Mouse (Mus musculus) megakaryocyte, embryonic 14.5 days (primary cell): ENCODE measurements around the gene Armc8. TPM values are rescaled to one million over a fixed set of nuclear protein-coding genes. Genes with fewer than 3 reads are reported as not detected.
A peak's percentile ranks its signal among the peaks of the same experiment; 100 is the strongest.

Experiments used
- H3K27me3 ChIP-seq: replicated peaks from 2 replicates; pipeline ENCODE3; 2012; ENCODE audit warnings: inconsistent platforms
- H3K36me3 ChIP-seq: replicated peaks from 2 replicates; pipeline ENCODE3; 2012; ENCODE audit warnings: low read length, inconsistent platforms, mixed read lengths
- H3K4me1 ChIP-seq: 2 replicates; pipeline ENCODE4 v1.6.1; 2012; ENCODE audit warnings: inconsistent platforms
- H3K4me3 ChIP-seq: replicated peaks from 2 replicates; pipeline ENCODE3; 2012; ENCODE audit warnings: moderate library complexity, mild to moderate bottlenecking, inconsistent platforms
- H3K9me3 ChIP-seq: 2 replicates; pipeline ENCODE4 v1.6.1; 2012; ENCODE audit warnings: inconsistent platforms
- FLI1 ChIP-seq: IDR thresholded peaks from 2 replicates; pipeline ENCODE4 v1.6.1; 2012; ENCODE audit warnings: low read length, inconsistent platforms, mixed read lengths
- GATA1 ChIP-seq: IDR thresholded peaks from 3 replicates; pipeline ENCODE4 v1.6.1; 2012; ENCODE audit warnings: mixed read lengths, low read length, inconsistent platforms, borderline replicate concordance
- polyA plus RNA-seq: library from polyadenylated mRNA; stranded (reverse); fragments of >175 nt; gene quantifications from 2 replicates; pipeline ENCODE4 v1.2.3, GENCODE M21; 2012; ENCODE audit warnings: low replicate concordance; ENCODE audit not compliant: insufficient read depth

Gene Armc8
- polyA plus RNA-seq, 1 experiment = 1.1 TPM

DNA sequence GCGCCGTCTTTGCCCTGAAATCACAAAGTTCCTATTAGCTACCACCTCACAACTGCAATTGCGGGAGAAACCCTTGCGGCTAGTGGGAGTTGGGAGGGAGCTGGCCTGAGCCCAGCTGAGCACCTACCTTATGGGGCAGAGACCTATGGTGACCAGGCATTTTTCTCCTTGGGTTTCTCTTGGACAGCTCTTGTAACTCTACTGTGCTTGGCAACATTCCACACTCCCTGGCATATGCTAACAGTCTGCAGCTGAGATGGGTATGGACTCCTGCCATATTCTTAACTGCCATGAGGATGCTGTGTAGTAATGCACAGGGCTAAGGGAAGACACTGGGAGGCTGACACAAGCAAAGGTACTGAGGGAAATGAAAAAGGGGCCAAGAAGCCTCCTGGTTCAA is 87.9 kb downstream of the Armc8 start:
- peaks cover 23% of the 10 kb centered on the region for H3K4me1 ChIP-seq

DNA sequence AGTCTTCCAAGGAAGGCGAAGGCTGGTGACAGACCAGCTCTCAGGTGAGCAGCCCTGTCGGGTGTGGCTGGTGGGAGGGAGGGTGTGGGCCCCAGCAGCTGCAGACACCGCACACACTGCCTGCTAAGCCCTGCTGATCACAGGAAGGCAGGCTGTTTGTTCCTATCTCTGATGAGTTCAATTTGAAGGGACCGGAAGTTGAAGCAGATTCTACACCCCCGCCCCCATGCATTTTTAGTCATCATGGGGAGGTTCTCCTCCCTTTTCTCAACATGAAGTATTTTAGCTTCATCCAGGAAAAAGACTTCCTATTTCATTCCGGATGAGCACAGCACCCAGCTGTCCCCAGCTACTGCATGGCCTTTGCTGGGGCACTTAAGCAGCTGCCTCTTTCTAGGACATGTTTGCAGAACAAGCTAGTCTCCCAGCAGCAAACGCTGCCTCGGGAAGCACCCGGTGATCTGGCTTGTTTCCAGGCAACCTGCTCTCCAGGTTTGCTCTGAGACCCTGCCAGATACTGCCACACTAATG is 89.5 kb downstream of the Armc8 start:
- TF ChIP-seq GATA1 (no peak), FLI1 (no peak)
- Histone ChIP-seq H3K4me3 (no peak overlapping the region), H3K9me3 (no peaks in the 10 kb centered on the region), H3K27me3 (no peaks in the 10 kb centered on the region), H3K36me3 (peaks cover 76% of the 10 kb centered on the region), H3K4me1 (peaks cover 11% of the 10 kb centered on the region)

More for the DNA sequence above, 87.9 kb downstream of the Armc8 start:
- Histone ChIP-seq H3K27me3 (no peaks in the 10 kb centered on the region), H3K9me3 (no peaks in the 10 kb centered on the region), H3K36me3 (peaks cover 78% of the 10 kb centered on the region), H3K4me3 (no peak overlapping the region)
- no peak for TF ChIP-seq GATA1
- TF ChIP-seq FLI1 = no peak

DNA sequence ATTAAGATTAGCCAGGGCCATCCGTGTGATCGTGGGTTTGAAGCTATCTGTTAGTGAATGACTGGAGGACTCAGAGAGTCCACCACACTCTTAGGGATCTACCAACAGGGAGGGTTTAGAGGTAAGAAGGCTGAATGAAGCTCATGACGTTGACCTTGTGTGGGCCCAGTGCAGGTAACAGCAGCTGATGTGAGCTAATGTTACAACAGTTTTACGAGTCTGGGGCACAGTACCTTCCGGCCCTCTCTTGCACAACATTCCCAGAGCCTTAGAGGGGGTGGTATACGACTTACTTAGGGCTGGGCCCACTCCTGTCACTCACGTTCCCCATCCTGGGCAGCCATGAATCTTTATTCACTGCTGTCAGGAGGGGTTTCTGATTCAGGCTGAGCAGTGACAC is 97.4 kb downstream of the Armc8 start:
- H3K4me3 ChIP-seq = no peak overlapping the region
- H3K27me3 ChIP-seq = peaks cover 18% of the 10 kb centered on the region
- no peak for TF ChIP-seq FLI1
- no peak for TF ChIP-seq GATA1
- peaks cover 18% of the 10 kb centered on the region for H3K36me3 ChIP-seq
- H3K4me1 ChIP-seq = peaks cover 16% of the 10 kb centered on the region
- H3K9me3 ChIP-seq = no peaks in the 10 kb centered on the region

DNA sequence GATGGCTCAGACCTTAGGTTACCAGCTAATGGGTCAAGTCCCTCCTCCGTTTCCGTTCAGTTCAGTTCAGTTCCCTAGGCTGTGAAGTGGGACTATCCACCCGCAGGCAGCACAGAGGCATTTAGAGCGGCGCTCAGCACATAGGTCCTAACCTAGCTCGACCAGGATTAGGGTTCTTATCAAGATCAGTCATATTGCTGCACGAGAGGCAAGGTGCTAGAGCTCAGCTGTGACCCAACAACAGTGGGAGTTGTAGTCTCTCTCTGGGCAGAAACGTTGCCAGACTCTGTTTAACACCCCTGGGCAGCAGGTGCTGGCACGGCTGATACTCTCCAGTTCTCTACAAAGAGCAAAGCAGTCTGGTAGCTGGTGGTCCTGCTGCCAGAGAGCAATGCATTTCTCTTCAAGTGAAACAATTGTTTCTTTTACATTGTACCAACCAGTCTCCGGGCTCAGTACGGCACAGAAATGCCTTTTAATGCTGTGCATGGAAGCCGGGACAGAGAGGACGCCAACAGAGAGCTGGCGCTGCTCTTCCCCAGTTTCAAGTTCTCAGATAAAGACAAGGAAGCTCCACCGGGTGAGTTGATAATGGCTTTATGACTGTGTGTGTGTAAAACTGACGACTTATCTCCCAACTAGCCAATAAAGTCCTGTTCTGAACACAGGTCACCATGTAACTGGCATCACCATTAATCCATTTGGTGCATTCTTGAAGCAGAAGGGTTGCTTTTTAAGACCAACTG is 98.2 kb downstream of the Armc8 start:
- Histone ChIP-seq H3K27me3 (peaks cover 19% of the 10 kb centered on the region), H3K4me3 (no peak overlapping the region), H3K4me1 (peaks cover 16% of the 10 kb centered on the region), H3K36me3 (peaks cover 10% of the 10 kb centered on the region), H3K9me3 (no peaks in the 10 kb centered on the region)
- TF ChIP-seq FLI1 (no peak), GATA1 (no peak)

DNA sequence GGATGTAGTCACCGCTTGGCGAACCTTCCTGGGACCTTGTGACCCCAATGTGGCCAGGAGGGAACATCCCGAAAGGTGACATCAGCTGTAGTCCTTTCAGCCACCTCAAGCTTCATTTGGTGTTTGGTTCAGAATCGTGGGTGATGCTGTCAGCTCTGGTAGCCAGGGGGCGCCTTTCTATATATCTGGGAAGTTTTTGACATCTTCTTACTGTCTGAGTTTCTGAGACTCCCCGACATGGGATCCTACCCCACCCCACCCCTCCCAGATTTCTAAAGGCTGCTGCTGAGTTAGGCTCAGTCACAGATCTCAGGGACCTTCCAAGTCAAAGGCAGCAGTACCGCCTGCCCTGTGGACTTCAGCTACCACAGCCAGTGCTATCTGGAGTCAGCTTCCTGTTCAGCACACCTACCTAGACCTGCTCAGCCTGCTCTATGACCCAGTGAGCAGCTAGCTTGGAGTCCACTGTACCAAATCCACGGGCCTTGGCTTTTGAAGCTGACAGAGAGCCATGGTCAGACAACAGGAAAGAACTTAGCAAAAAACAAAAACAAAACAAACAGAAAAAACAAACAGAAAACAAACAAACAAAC is 98.9 kb downstream of the Armc8 start:
- TF ChIP-seq FLI1 = no peak
- no peak for TF ChIP-seq GATA1
- no peaks in the 10 kb centered on the region for H3K9me3 ChIP-seq
- peaks cover 2% of the 10 kb centered on the region for H3K36me3 ChIP-seq
- peaks cover 24% of the 10 kb centered on the region for H3K27me3 ChIP-seq
- H3K4me3 ChIP-seq = peak overlapping the region; percentile 60
- H3K4me1 ChIP-seq = peaks cover 16% of the 10 kb centered on the region

DNA sequence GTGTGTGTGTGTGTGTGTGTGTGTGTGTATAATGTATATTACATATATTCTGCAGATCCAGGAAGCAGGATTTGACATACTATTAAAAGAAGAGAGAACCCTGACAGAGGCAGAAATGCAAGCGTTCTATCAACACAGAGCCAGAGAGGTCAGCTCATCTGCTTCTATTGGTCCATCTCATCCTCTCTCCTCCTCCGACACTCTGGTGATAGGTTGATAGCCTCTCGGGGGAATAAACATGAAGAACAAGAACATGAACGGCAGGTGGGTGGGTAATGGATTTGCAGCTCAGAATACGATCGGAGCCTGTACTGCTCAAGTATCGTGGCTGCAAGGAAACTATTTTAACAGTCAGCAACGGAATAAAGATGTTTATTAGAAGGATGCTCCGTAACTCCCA is 100.1 kb downstream of the Armc8 start:
- TF ChIP-seq FLI1 (no peak), GATA1 (no peak)
- H3K27me3 ChIP-seq = peaks cover 31% of the 10 kb centered on the region
- H3K36me3 ChIP-seq = no peaks in the 10 kb centered on the region
- H3K4me3 ChIP-seq = no peak overlapping the region
- H3K4me1 ChIP-seq = peaks cover 16% of the 10 kb centered on the region
- H3K9me3 ChIP-seq = no peaks in the 10 kb centered on the region

DNA sequence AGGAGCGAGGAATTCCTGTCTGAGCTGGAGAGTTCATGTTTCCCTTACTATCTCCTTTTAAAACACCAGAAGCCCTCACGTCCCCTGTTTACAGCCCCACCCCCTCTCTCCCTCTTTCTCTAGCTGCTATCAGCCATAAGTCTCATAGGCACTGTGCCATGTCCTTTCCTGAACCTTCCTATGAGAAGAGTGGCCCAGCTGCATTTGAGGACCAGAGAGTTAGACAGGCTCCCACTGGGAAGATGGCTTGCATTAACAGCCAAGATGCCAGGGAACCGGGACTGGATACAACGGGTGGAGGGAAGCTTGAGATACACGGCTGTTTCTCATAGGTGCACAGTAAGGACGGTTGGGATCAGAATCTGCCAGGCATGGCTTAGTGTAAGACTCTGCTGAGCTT is 103.8 kb downstream of the Armc8 start:
- H3K4me3 ChIP-seq = no peak overlapping the region
- TF ChIP-seq FLI1 (no peak), GATA1 (no peak)
- peaks cover 42% of the 10 kb centered on the region for H3K27me3 ChIP-seq
- peaks cover 12% of the 10 kb centered on the region for H3K4me1 ChIP-seq
- no peaks in the 10 kb centered on the region for H3K36me3 ChIP-seq
- H3K9me3 ChIP-seq = no peaks in the 10 kb centered on the region

DNA sequence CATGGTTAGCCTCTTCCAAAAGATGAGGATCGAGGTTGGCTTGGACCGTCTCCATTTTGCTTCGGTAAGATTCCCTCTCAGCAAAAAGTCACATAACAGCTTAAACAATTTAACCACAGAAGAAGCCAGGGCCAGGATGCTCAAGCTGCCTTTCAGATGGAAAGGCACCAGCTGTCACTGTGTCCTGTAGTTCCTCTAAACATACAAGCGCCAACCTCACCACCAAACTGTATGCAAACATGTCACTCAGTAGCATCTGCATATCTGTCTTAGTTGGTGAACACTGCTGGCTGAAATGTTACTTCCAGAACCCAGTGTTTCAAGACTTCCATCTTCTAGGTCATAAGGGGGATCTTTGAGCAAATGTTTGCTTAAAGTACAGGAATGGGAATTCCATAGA is 109.0 kb downstream of the Armc8 start:
- peaks cover 5% of the 10 kb centered on the region; the same call in 1 of the 2 replicates for H3K4me1 ChIP-seq
- no peaks in the 10 kb centered on the region for H3K36me3 ChIP-seq
- H3K27me3 ChIP-seq = peaks cover 46% of the 10 kb centered on the region
- TF ChIP-seq FLI1 (no peak), GATA1 (no peak)
- no peak overlapping the region for H3K4me3 ChIP-seq
- H3K9me3 ChIP-seq = no peaks in the 10 kb centered on the region

DNA sequence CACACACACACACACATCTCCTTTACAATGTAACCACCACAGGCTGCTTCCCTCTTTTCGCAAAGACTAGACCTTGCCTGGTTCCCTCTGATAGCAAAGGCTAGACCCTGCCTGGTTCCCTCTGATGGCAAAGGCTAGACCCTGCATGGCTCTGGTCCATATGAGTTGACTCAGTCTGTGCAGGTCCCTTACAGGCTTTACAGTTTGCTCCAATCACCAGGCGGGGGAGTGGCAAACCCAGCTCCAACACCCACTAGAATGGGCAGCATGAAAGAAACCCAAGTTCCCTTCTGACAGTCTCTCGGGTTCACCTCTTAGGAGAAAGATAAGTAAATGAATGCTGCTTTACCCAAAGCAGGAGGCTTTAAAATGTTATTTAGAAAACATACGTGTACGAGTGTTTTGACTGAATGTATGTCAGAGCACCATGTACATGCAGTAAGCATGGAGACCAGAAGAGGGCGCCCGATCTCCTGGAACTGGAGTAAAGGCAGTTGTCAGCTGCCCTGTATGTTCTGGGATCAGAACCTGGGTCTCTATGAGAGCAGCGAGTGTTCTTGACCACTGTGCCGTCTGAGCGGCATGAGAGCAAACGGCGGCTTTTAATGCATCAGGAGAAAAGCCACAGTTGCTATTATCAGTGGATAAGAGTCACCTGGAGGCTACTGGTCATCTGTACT is 110.0 kb downstream of the Armc8 start:
- no peak for TF ChIP-seq FLI1
- no peak for TF ChIP-seq GATA1
- peaks cover 5% of the 10 kb centered on the region; the same call in 1 of the 2 replicates for H3K4me1 ChIP-seq
- H3K36me3 ChIP-seq = no peaks in the 10 kb centered on the region

DNA sequence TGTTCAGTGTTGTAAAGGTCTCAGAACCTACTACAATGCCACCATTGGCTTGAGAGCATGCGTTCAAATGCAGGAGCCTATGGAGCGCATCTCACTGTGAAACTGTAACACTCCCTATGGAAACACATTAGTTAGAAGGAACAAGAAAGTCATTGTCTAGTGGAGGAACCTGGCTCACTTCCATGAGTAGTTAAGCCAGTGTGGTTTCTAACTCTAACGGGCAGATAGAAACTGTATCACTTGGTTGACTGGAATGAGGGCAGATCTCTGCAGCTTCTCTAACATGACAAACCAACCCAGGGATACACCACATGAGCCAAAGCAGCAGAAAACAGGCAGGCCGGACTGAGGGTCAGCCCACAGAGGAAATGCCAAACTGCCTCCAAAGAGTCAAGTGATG is 114.5 kb downstream of the Armc8 start:
- TF ChIP-seq GATA1 (no peak), FLI1 (no peak)
- H3K4me1 ChIP-seq = peaks cover 7% of the 10 kb centered on the region; the same call in 1 of the 2 replicates
- no peaks in the 10 kb centered on the region for H3K9me3 ChIP-seq
- H3K36me3 ChIP-seq = no peaks in the 10 kb centered on the region
- no peak overlapping the region for H3K4me3 ChIP-seq
- peaks cover 50% of the 10 kb centered on the region for H3K27me3 ChIP-seq

More for the DNA sequence above, 110.0 kb downstream of the Armc8 start:
- Histone ChIP-seq H3K9me3 (no peaks in the 10 kb centered on the region), H3K27me3 (peaks cover 46% of the 10 kb centered on the region), H3K4me3 (peak overlapping the region; percentile 11)
